In genomic region chr10:116980888-116981287, GRCm38 (mm10) we compare ENCODE assay signal across 11 mouse cellular contexts. TPM values are rescaled to one million over a fixed set of nuclear protein-coding genes. Genes with fewer than 3 reads are reported as not detected.
DNase-seq lines count a peak whose midpoint lies in the region; ATAC-seq and TF ChIP-seq lines count a peak whose summit lies in the region.
"Had no signal": no experiment of that assay in that cellular context is flagged by ENCODE, and none has a peak within 500 bp of the region (broad histone marks: within the 10 kb centered on the region; RNA-seq: fewer than 3 reads in every experiment).

No protein-coding gene starts in this region.

- DNase-seq in kidney, adult 2 months: no peak
- DNase-seq in A20 (ENCODE audit: low read depth, low spot score): peak; percentile 55
- no peak for DNase-seq in frontal cortex, postnatal 10 days (ENCODE audit: low spot score in 2 of 2)
- DNase-seq in cerebellum, postnatal 36 days: no peak
- no peak for DNase-seq in heart, adult 8-10 months (ENCODE audit: low spot score)

- WGBS in kidney, adult 2 months: 73% methylated on average over 3 of the region's 3 CpGs
- 80% methylated on average over 3 of the region's 3 CpGs for WGBS in kidney, embryonic 14.5 days

- H3K27ac ChIP-seq in kidney, adult 2 months (ENCODE audit: insufficient read depth, low read depth, low read length): peak overlapping the region; percentile 35; the same call in 1 of the 2 replicates
- H3K27ac ChIP-seq in kidney, embryonic 14.5 days (ENCODE audit: low read depth, low read length): no peak overlapping the region
- H3K27ac ChIP-seq in ES-Bruce4 (ENCODE audit: insufficient read depth, low read length): no peak overlapping the region
- H3K27ac ChIP-seq: lung, embryonic 15.5 days had no signal

- H3K4me2 ChIP-seq in kidney, embryonic 14.5 days (replicated peaks; ENCODE audit: low read depth, low read length): no peak overlapping the region
- H3K4me2 ChIP-seq: lung, embryonic 15.5 days had no signal

- peak; percentile 60 for TF ChIP-seq CTCF in kidney, adult 2 months (conservative IDR thresholded peaks at IDR 0.05; ENCODE audit: insufficient read depth, insufficient read length, low read depth, low read length)
- TF ChIP-seq CTCF in ES-Bruce4 (IDR thresholded peaks at IDR 0.05; ENCODE audit: low read depth, low read length): peak; percentile 44

- no peak for TF ChIP-seq POLR2A in kidney, adult 2 months (IDR thresholded peaks at IDR 0.05; ENCODE audit: low read depth, low read length)
- TF ChIP-seq POLR2A in ES-Bruce4 (IDR thresholded peaks at IDR 0.05; ENCODE audit: insufficient read depth, low read length): no peak

- H3K9me3 ChIP-seq in kidney, embryonic 14.5 days (ENCODE audit: control insufficient read depth, low read length): no peaks in the 10 kb centered on the region
- no peaks in the 10 kb centered on the region for H3K9me3 ChIP-seq in ES-Bruce4 (replicated peaks; ENCODE audit: control insufficient read depth, insufficient read depth, low read length, poor library complexity, severe bottlenecking)
- H3K9me3 ChIP-seq: lung, embryonic 15.5 days had no signal

- H3K4me1 ChIP-seq in kidney, adult 2 months (ENCODE audit: control insufficient read depth, insufficient read depth, low read length): peaks cover 27% of the 10 kb centered on the region
- 0 out of 2 replicates have a peak, but pooled peaks cover 3% of the 10 kb centered on the region for H3K4me1 ChIP-seq in kidney, embryonic 14.5 days (ENCODE audit: control insufficient read depth, insufficient read depth, low read length)
- peaks cover 1% of the 10 kb centered on the region for H3K4me1 ChIP-seq in ES-Bruce4 (ENCODE audit: control insufficient read depth, insufficient read depth, low read length)
- H3K4me1 ChIP-seq: lung, embryonic 15.5 days had no signal

- no peak for ATAC-seq in kidney, embryonic 14.5 days (ENCODE audit: low FRiP score, low TSS enrichment)
- peak; percentile 72; a peak in 3 of 4 replicates for ATAC-seq in hematopoietic stem cell, adult 5-6 weeks (replicated peaks in 1 of 2; ENCODE audit: insufficient read depth in 1 of 2, low FRiP score in 2 of 2, low TSS enrichment in 1 of 2, low read depth in 1 of 2, poor library complexity in 2 of 2, severe bottlenecking in 2 of 2)

- no peak for TF ChIP-seq EP300 in ES-Bruce4 (IDR thresholded peaks at IDR 0.05; ENCODE audit: insufficient read depth, low read depth, low read length)

- no peaks in the 10 kb centered on the region for H3K36me3 ChIP-seq in kidney, adult 2 months (ENCODE audit: control insufficient read depth, insufficient read depth, low read length)
- no peaks in the 10 kb centered on the region for H3K36me3 ChIP-seq in kidney, embryonic 14.5 days (ENCODE audit: control insufficient read depth, insufficient read depth, low read length)
- H3K36me3 ChIP-seq in ES-Bruce4 (ENCODE audit: control insufficient read depth, insufficient read depth, low read length, poor library complexity, severe bottlenecking): no peaks in the 10 kb centered on the region
- H3K36me3 ChIP-seq: lung, embryonic 15.5 days had no signal

- H3K9ac ChIP-seq in kidney, embryonic 14.5 days (ENCODE audit: low read depth, low read length): no peak overlapping the region
- H3K9ac ChIP-seq in ES-Bruce4 (ENCODE audit: low read depth, poor library complexity, severe bottlenecking): no peak overlapping the region
- H3K9ac ChIP-seq: lung, embryonic 15.5 days had no signal

- H3K4me3 ChIP-seq in kidney, adult 2 months (ENCODE audit: insufficient read depth, low read depth, low read length): no peak overlapping the region
- H3K4me3 ChIP-seq in kidney, embryonic 14.5 days (ENCODE audit: low read length): no peak overlapping the region
- no peak overlapping the region for H3K4me3 ChIP-seq in ES-Bruce4 (ENCODE audit: low read depth, low read length)
- H3K4me3 ChIP-seq: erythroblast, embryonic 14.5 days; lung, embryonic 15.5 days had no signal

- H3K27me3 ChIP-seq in kidney, adult 2 months (replicated peaks; ENCODE audit: control insufficient read depth, insufficient read depth, low read length): no peaks in the 10 kb centered on the region
- H3K27me3 ChIP-seq in kidney, embryonic 14.5 days (ENCODE audit: control insufficient read depth, insufficient read depth, low read length): no peaks in the 10 kb centered on the region
- no peaks in the 10 kb centered on the region for H3K27me3 ChIP-seq in ES-Bruce4 (ENCODE audit: control insufficient read depth, insufficient read depth, low read length, poor library complexity, severe bottlenecking)
- H3K27me3 ChIP-seq: lung, embryonic 15.5 days had no signal

RNA-seq across cellular contexts. Expression of gene Best3, which starts 5.2 kb away (rescaled TPM):
- 0.97 and 1.1 TPM in 2 replicates for polyA plus RNA-seq in kidney, adult 2 months (2012; rRNA removed)
- polyA plus RNA-seq in kidney, embryonic 14.5 days (2014; fragmentation: Nextera tagmentation; extraction: Ambion mirVana): not detected in 2 replicates
- not detected in 2 replicates for polyA plus RNA-seq in ES-Bruce4 (2011; ENCODE audit: insufficient read depth, insufficient read length, low read depth, missing spikeins)
- total RNA-seq in hematopoietic stem cell, adult 5-6 weeks (2017): not detected in 2 replicates
- total RNA-seq in heart, adult 8-10 months (2022): 1 to 10 TPM; 7.1 to 8.0 (median 7.4) TPM
- polyA plus RNA-seq: erythroblast, embryonic 14.5 days had no signal

RNA-seq across cellular contexts. Expression of gene Gm10271, which starts 8.5 kb away (rescaled TPM):
- polyA plus RNA-seq in kidney, adult 2 months (2012; rRNA removed): not detected in 2 replicates
- polyA plus RNA-seq in kidney, embryonic 14.5 days (2014; fragmentation: Nextera tagmentation; extraction: Ambion mirVana): not detected in 2 replicates
- polyA plus RNA-seq in ES-Bruce4 (2011; ENCODE audit: insufficient read depth, insufficient read length, low read depth, missing spikeins): not detected in 2 replicates
- total RNA-seq in hematopoietic stem cell, adult 5-6 weeks (2017): not detected in 2 replicates
- not detected for total RNA-seq in heart, adult 8-10 months (2022)
- polyA plus RNA-seq: erythroblast, embryonic 14.5 days; lung, embryonic 15.5 days; stomach, embryonic 16.5 days had no signal

RNA-seq across cellular contexts. Expression of gene Rab3ip, which starts 30.3 kb away (rescaled TPM):
- 641 and 892 TPM in 2 replicates for polyA plus RNA-seq in kidney, adult 2 months (2012; rRNA removed)
- polyA plus RNA-seq in kidney, embryonic 14.5 days (2014; fragmentation: Nextera tagmentation; extraction: Ambion mirVana): 71.4 and 102 TPM in 2 replicates
- polyA plus RNA-seq in ES-Bruce4 (2011; ENCODE audit: insufficient read depth, insufficient read length, low read depth, missing spikeins): 58.7 and 70.8 TPM in 2 replicates
- 22.6 and 22.9 TPM in 2 replicates for total RNA-seq in hematopoietic stem cell, adult 5-6 weeks (2017)
- total RNA-seq in heart, adult 8-10 months (2022): 100 to 1,000 TPM in 3 of 4 experiments, 10 to 100 TPM in 1; 87.9 to 107 (median 103) TPM
